Mouse (Mus musculus) ES-CJ7 (cell line): ENCODE measurements around the gene Mrps27.

Experiments used
- DNase-seq: peaks from one replicate; pipeline ENCODE4 v3.0.0; 2011; ENCODE audit warnings: low read depth, low spot score

Mrps27 gene

GRCm38 (mm10) chr13:99439357-99439756 lies 94.8 kb downstream of the Mrps27 start:
- no peak for DNase-seq

GRCm38 (mm10) chr13:99440228-99440627 lies 95.6 kb downstream of the Mrps27 start:
- no peak for DNase-seq

GRCm38 (mm10) chr13:99441700-99442433 lies 97.3 kb downstream of the Mrps27 start:
- DNase-seq, result no peak

- DNase-seq, result no peak
Observed at GRCm38 (mm10) chr13:99442434-99443249, 98.1 kb downstream of the Mrps27 start.

- no peak for DNase-seq
Observed at GRCm38 (mm10) chr13:99443484-99444175, 99.0 kb downstream of the Mrps27 start.

GRCm38 (mm10) chr13:99444431-99444871 lies 99.9 kb downstream of the Mrps27 start:
- peak; percentile 82 for DNase-seq

- peak; percentile 87 for DNase-seq
Observed at GRCm38 (mm10) chr13:99444880-99445279, 100.3 kb downstream of the Mrps27 start.

- DNase-seq, result no peak
Observed at GRCm38 (mm10) chr13:99447002-99447401, 102.4 kb downstream of the Mrps27 start.

GRCm38 (mm10) chr13:99447403-99448199 lies 103.0 kb downstream of the Mrps27 start:
- DNase-seq, result no peak

- DNase-seq, result no peak
Observed at GRCm38 (mm10) chr13:99448278-99448677, 103.7 kb downstream of the Mrps27 start.

GRCm38 (mm10) chr13:99449547-99449946 lies 105.0 kb downstream of the Mrps27 start:
- DNase-seq, result no peak

GRCm38 (mm10) chr13:99450766-99451165 lies 106.2 kb downstream of the Mrps27 start:
- no peak for DNase-seq

GRCm38 (mm10) chr13:99451276-99451675 lies 106.7 kb downstream of the Mrps27 start:
- no peak for DNase-seq

GRCm38 (mm10) chr13:99452444-99452843 lies 107.9 kb downstream of the Mrps27 start:
- no peak for DNase-seq

- no peak for DNase-seq
Observed at GRCm38 (mm10) chr13:99454977-99455376, 110.4 kb downstream of the Mrps27 start.

GRCm38 (mm10) chr13:99458658-99459386 lies 114.2 kb downstream of the Mrps27 start:
- no peak for DNase-seq

GRCm38 (mm10) chr13:99459612-99460011 lies 115.0 kb downstream of the Mrps27 start:
- no peak for DNase-seq

GRCm38 (mm10) chr13:99461886-99462285 lies 117.3 kb downstream of the Mrps27 start:
- DNase-seq, result no peak

- DNase-seq, result no peak
Observed at GRCm38 (mm10) chr13:99464551-99464950, 120.0 kb downstream of the Mrps27 start.
